Comparison of ENCODE assay signal across 21 mouse cellular contexts in the genomic region with DNA sequence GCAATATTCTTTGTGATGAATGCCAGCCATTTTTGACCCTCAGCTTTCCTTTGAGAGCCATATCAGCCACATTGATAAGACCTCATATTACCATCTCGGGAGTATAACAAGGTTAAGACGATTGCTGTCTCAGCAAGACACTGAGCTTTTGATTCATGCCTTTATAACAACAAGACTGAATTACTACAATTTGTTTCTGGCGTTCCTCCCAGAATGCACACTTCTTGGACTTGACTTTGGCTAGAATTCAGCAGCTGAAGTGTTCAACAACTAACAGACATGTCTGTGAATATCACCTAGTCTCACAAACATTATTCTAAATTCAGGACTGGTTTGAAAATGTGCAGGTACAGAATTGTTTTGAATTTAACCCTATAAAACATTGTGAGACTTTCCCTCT.
A peak's percentile ranks its signal among the peaks of the same experiment; 100 is the strongest.
DNase-seq lines count a peak whose midpoint lies in the region; ATAC-seq and TF ChIP-seq lines count a peak whose summit lies in the region.
"Had no signal": no experiment of that assay in that cellular context is flagged by ENCODE, and none has a peak within 500 bp of the region (broad histone marks: within the 10 kb centered on the region; RNA-seq: fewer than 3 reads in every experiment).

No protein-coding gene starts in this region.

- 35% methylated on average over 3 of the region's 3 CpGs for WGBS in embryonic facial prominence, embryonic 14.5 days
- WGBS in embryonic facial prominence, embryonic 10.5 days, result 89% methylated on average over 3 of the region's 3 CpGs
- WGBS in kidney, postnatal 0 days, result 55% methylated on average over 3 of the region's 3 CpGs
- 69% methylated on average over 3 of the region's 3 CpGs for WGBS in midbrain, postnatal 0 days
- 87% methylated on average over 3 of the region's 3 CpGs for WGBS in midbrain, embryonic 11.5 days

- ATAC-seq in embryonic facial prominence, embryonic 14.5 days (ENCODE audit: low read depth), result no peak
- no peak for ATAC-seq in kidney, postnatal 0 days (replicated peaks; ENCODE audit: low FRiP score, low read depth)
- ATAC-seq in midbrain, postnatal 0 days (ENCODE audit: low FRiP score), result no peak
- ATAC-seq in midbrain, embryonic 11.5 days (ENCODE audit: low FRiP score), result no peak
- ATAC-seq: forebrain, embryonic 15.5 days; intestine, embryonic 16.5 days had no signal

- H3K9me3 ChIP-seq in embryonic facial prominence, embryonic 14.5 days (ENCODE audit: control insufficient read depth, low read length), result no peaks in the 10 kb centered on the region
- H3K9me3 ChIP-seq in embryonic facial prominence, embryonic 10.5 days, result no peaks in the 10 kb centered on the region
- H3K9me3 ChIP-seq in kidney, postnatal 0 days (replicated peaks; ENCODE audit: low read length), result no peaks in the 10 kb centered on the region
- H3K9me3 ChIP-seq in midbrain, postnatal 0 days (ENCODE audit: low read length), result no peaks in the 10 kb centered on the region
- no peaks in the 10 kb centered on the region for H3K9me3 ChIP-seq in midbrain, embryonic 11.5 days (ENCODE audit: control insufficient read depth, low read length)
- H3K9me3 ChIP-seq: embryonic facial prominence, embryonic 12.5 days; forebrain, embryonic 15.5 days; heart, embryonic 15.5 days had no signal

- no peaks in the 10 kb centered on the region for H3K36me3 ChIP-seq in embryonic facial prominence, embryonic 14.5 days (ENCODE audit: control insufficient read depth, insufficient read depth, low read length)
- no peaks in the 10 kb centered on the region for H3K36me3 ChIP-seq in embryonic facial prominence, embryonic 10.5 days (replicated peaks)
- no peaks in the 10 kb centered on the region for H3K36me3 ChIP-seq in kidney, postnatal 0 days (ENCODE audit: insufficient read depth, low read length)
- H3K36me3 ChIP-seq in midbrain, postnatal 0 days (ENCODE audit: insufficient read depth, low read length), result no peaks in the 10 kb centered on the region
- H3K36me3 ChIP-seq in midbrain, embryonic 11.5 days (ENCODE audit: control insufficient read depth, insufficient read depth, low read length), result no peaks in the 10 kb centered on the region
- H3K36me3 ChIP-seq: embryonic facial prominence, embryonic 12.5 days; forebrain, embryonic 15.5 days; heart, embryonic 15.5 days had no signal

- H3K9ac ChIP-seq in embryonic facial prominence, embryonic 14.5 days (ENCODE audit: low read depth, low read length), result no peak overlapping the region
- no peak overlapping the region for H3K9ac ChIP-seq in kidney, postnatal 0 days (ENCODE audit: low read depth, low read length)
- no peak overlapping the region for H3K9ac ChIP-seq in midbrain, postnatal 0 days (replicated peaks; ENCODE audit: low read length, poor library complexity, severe bottlenecking)
- H3K9ac ChIP-seq in midbrain, embryonic 11.5 days (ENCODE audit: low read length), result no peak overlapping the region
- H3K9ac ChIP-seq: embryonic facial prominence, embryonic 12.5 days; forebrain, embryonic 15.5 days; heart, embryonic 15.5 days; hindbrain, embryonic 14.5 days had no signal

- no peaks in the 10 kb centered on the region for H3K4me1 ChIP-seq in embryonic facial prominence, embryonic 14.5 days (ENCODE audit: control insufficient read depth, insufficient read depth, low read length)
- no peaks in the 10 kb centered on the region for H3K4me1 ChIP-seq in embryonic facial prominence, embryonic 10.5 days
- no peaks in the 10 kb centered on the region for H3K4me1 ChIP-seq in kidney, postnatal 0 days (replicated peaks; ENCODE audit: insufficient read depth, low read length)
- no peaks in the 10 kb centered on the region for H3K4me1 ChIP-seq in midbrain, postnatal 0 days (ENCODE audit: insufficient read depth, low read length)
- H3K4me1 ChIP-seq in midbrain, embryonic 11.5 days (ENCODE audit: control insufficient read depth, insufficient read depth, low read length), result no peaks in the 10 kb centered on the region
- H3K4me1 ChIP-seq: embryonic facial prominence, embryonic 12.5 days; heart, embryonic 15.5 days had no signal

- no peak for TF ChIP-seq CTCF in kidney, postnatal 0 days (IDR thresholded peaks at IDR 0.05; ENCODE audit: low read depth)
- TF ChIP-seq CTCF in midbrain, postnatal 0 days (IDR thresholded peaks at IDR 0.05), result no peak

- no peaks in the 10 kb centered on the region for H3K27me3 ChIP-seq in embryonic facial prominence, embryonic 14.5 days (replicated peaks; ENCODE audit: control insufficient read depth, insufficient read depth, low read length)
- no peaks in the 10 kb centered on the region for H3K27me3 ChIP-seq in embryonic facial prominence, embryonic 10.5 days (replicated peaks; ENCODE audit: low read depth, poor library complexity, severe bottlenecking)
- no peaks in the 10 kb centered on the region for H3K27me3 ChIP-seq in kidney, postnatal 0 days (ENCODE audit: insufficient read depth, low read length)
- H3K27me3 ChIP-seq in midbrain, postnatal 0 days (ENCODE audit: insufficient read depth, low read length), result no peaks in the 10 kb centered on the region
- H3K27me3 ChIP-seq in midbrain, embryonic 11.5 days (ENCODE audit: control insufficient read depth, insufficient read depth, low read length), result no peaks in the 10 kb centered on the region
- H3K27me3 ChIP-seq: embryonic facial prominence, embryonic 12.5 days; forebrain, embryonic 15.5 days; heart, embryonic 15.5 days had no signal

- peak; percentile 85 for DNase-seq in embryonic facial prominence, embryonic 14.5 days (ENCODE audit: low spot score)
- DNase-seq in embryonic facial prominence, embryonic 10.5 days (ENCODE audit: low spot score), result no peak
- DNase-seq in kidney, postnatal 0 days (ENCODE audit: low spot score), result peak; percentile 13
- DNase-seq in kidney, postnatal 36 days, result no peak
- DNase-seq in midbrain, postnatal 0 days (ENCODE audit: low spot score), result peak; percentile 6
- no peak for DNase-seq in midbrain, embryonic 11.5 days (ENCODE audit: low spot score, missing footprints)
- no peak for DNase-seq in heart, adult 18-20 months
- DNase-seq: adrenal gland, postnatal 14 days; cerebellum, adult 11 months; cerebellum, adult 8-10 months; cerebellum, postnatal 14 days; embryo, embryonic 11 days; gastrocnemius, postnatal 10 days; heart, adult 2 months; heart, postnatal 14 days had no signal

- H3K27ac ChIP-seq in embryonic facial prominence, embryonic 14.5 days (replicated peaks; ENCODE audit: low read depth, low read length), result no peak overlapping the region
- no peak overlapping the region for H3K27ac ChIP-seq in embryonic facial prominence, embryonic 10.5 days (replicated peaks)
- H3K27ac ChIP-seq in kidney, postnatal 0 days, result no peak overlapping the region
- H3K27ac ChIP-seq in midbrain, postnatal 0 days (ENCODE audit: low read depth, low read length), result no peak overlapping the region
- no peak overlapping the region for H3K27ac ChIP-seq in midbrain, embryonic 11.5 days (ENCODE audit: low read depth, low read length)
- H3K27ac ChIP-seq: embryonic facial prominence, embryonic 12.5 days; forebrain, embryonic 15.5 days; heart, adult 2 months; heart, embryonic 15.5 days; hindbrain, embryonic 14.5 days had no signal

- no peak overlapping the region for H3K4me2 ChIP-seq in embryonic facial prominence, embryonic 14.5 days (ENCODE audit: low read depth, low read length)
- H3K4me2 ChIP-seq in kidney, postnatal 0 days (ENCODE audit: low read length), result no peak overlapping the region
- no peak overlapping the region for H3K4me2 ChIP-seq in midbrain, postnatal 0 days (ENCODE audit: low read depth, low read length, poor library complexity, severe bottlenecking)
- no peak overlapping the region for H3K4me2 ChIP-seq in midbrain, embryonic 11.5 days
- H3K4me2 ChIP-seq: embryonic facial prominence, embryonic 12.5 days; forebrain, embryonic 15.5 days; heart, embryonic 11.5 days; heart, embryonic 15.5 days; hindbrain, embryonic 14.5 days had no signal

- H3K4me3 ChIP-seq in embryonic facial prominence, embryonic 14.5 days (ENCODE audit: low read depth, low read length), result no peak overlapping the region
- no peak overlapping the region for H3K4me3 ChIP-seq in embryonic facial prominence, embryonic 10.5 days
- H3K4me3 ChIP-seq in kidney, postnatal 0 days (replicated peaks; ENCODE audit: low read depth, low read length), result no peak overlapping the region
- H3K4me3 ChIP-seq in midbrain, postnatal 0 days (ENCODE audit: low read depth, low read length), result no peak overlapping the region
- H3K4me3 ChIP-seq in midbrain, embryonic 11.5 days (ENCODE audit: low read depth, low read length), result no peak overlapping the region
- H3K4me3 ChIP-seq: embryonic facial prominence, embryonic 12.5 days; forebrain, embryonic 15.5 days; heart, adult 2 months; heart, embryonic 15.5 days had no signal

Comparison
In these comparisons a context has a peak if more than half of its experiments do, and no peak if none do; other contexts are left out.
1. DNase-seq: peak in embryonic facial prominence, embryonic 14.5 days (single experiment), kidney, postnatal 0 days (single experiment) and midbrain, postnatal 0 days (single experiment); none in embryonic facial prominence, embryonic 10.5 days (single experiment), kidney, postnatal 36 days (0 of 2), midbrain, embryonic 11.5 days (single experiment) and heart, adult 18-20 months (0 of 2).